Mouse (Mus musculus) E14TG2a.4 (cell line): ENCODE measurements around the gene Gspt1.

ENCODE experiments used
- CTCF ChIP-seq: conservative IDR thresholded peaks from 2 replicates; pipeline ENCODE4 v1.5.1; 2014; ENCODE audit warnings: low read length
- NANOG ChIP-seq: IDR thresholded peaks from 2 replicates; pipeline ENCODE4 v1.6.1; 2014; ENCODE audit warnings: borderline replicate concordance, low read length, mixed read lengths
- POU5F1 ChIP-seq: IDR thresholded peaks from 2 replicates; pipeline ENCODE4 v1.6.1; 2014; ENCODE audit warnings: low read length, borderline replicate concordance

DNA sequence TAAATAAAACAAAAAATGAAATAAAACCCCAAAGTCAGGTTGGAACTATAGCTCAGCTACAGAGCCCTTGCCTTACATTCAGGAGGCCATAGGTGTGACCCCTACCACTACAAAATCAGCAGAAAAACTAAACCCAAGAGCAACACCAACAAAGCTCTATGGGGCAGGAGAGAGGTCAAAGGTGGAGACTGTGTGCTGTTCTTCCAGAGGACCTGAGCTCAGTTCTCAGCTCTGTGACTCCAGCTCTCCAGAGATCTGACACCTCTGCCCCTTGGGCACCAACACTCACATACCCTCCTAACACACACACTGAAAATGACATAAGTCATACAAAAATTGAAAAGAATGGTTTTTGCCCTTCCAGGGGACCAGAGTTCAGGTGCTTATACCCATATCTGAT is 16.9 kb upstream of the Gspt1 start:
- TF ChIP-seq CTCF (no peak), POU5F1 (no peak), NANOG (no peak)
